Mouse (Mus musculus) myocyte (in vitro differentiated cells): ENCODE data around the gene Hspb6. TPM values are rescaled to one million over a fixed set of nuclear protein-coding genes. Genes with fewer than 3 reads are reported as not detected.
A peak's percentile ranks its signal among the peaks of the same experiment; 100 is the strongest.

Source experiments
- H3K27me3 ChIP-seq: one replicate; pipeline ENCODE4 v1.6.1; 2011; ENCODE audit not compliant: control insufficient read depth, insufficient read depth, insufficient read length
- H3K36me3 ChIP-seq: one replicate; pipeline ENCODE4 v1.6.1; 2011; ENCODE audit not compliant: control insufficient read depth, insufficient read depth
- H3K4me2 ChIP-seq: one replicate; pipeline ENCODE4 v1.6.1; 2011; ENCODE audit warnings: low read depth, control low read depth
- H3K4me3 ChIP-seq: one replicate; pipeline ENCODE4 v1.5.1; 2011; ENCODE audit warnings: mild to moderate bottlenecking, control low read depth, moderate library complexity
- H3K79me2 ChIP-seq: one replicate; pipeline ENCODE4 v1.6.1; 2011; ENCODE audit not compliant: control insufficient read depth, insufficient read depth
- H3ac ChIP-seq: one replicate; pipeline ENCODE4 v1.6.1; 2011; ENCODE audit not compliant: control insufficient read depth, insufficient read length
- CEBPB ChIP-seq: IDR thresholded peaks from 2 replicates; pipeline ENCODE4 v1.6.1; 2011; ENCODE audit warnings: mild to moderate bottlenecking, moderate library complexity; ENCODE audit not compliant: poor library complexity, insufficient read depth, severe bottlenecking
- E2F4 ChIP-seq: IDR thresholded peaks from one replicate; pipeline ENCODE4 v1.6.1; 2011; ENCODE audit warnings: mild to moderate bottlenecking, control low read depth, moderate library complexity; ENCODE audit not compliant: insufficient read depth
- MAX ChIP-seq: IDR thresholded peaks from one replicate; pipeline ENCODE4 v1.6.1; 2011; ENCODE audit warnings: low read depth, mild to moderate bottlenecking, control low read depth
- MYOD1 ChIP-seq, 3 experiments: IDR thresholded peaks; one replicate each; pipeline ENCODE4 v1.6.1; 2011; ENCODE audit warnings: control low read depth in 2 of 3, low read depth in 2 of 3, mild to moderate bottlenecking in 2 of 3, moderate library complexity in 1 of 3; ENCODE audit not compliant: insufficient read length in 2 of 3, control insufficient read depth in 1 of 3
- MYOG ChIP-seq, 3 experiments: IDR thresholded peaks; one replicate each; pipeline ENCODE4 v1.6.1; 2011; ENCODE audit warnings: control low read depth in 2 of 3, low read depth in 2 of 3, mild to moderate bottlenecking in 2 of 3; ENCODE audit not compliant: insufficient read length in 2 of 3, control insufficient read depth in 1 of 3, insufficient read depth in 1 of 3
- POLR2A ChIP-seq: IDR thresholded peaks from one replicate; pipeline ENCODE4 v1.6.1; 2011; ENCODE audit warnings: low read depth, mild to moderate bottlenecking, control low read depth, moderate library complexity; ENCODE audit not compliant: insufficient read length
- POLR2AphosphoS2 ChIP-seq: IDR thresholded peaks from one replicate; pipeline ENCODE4 v1.6.1; 2011; ENCODE audit warnings: low read depth, control low read depth; ENCODE audit not compliant: insufficient read length
- REST ChIP-seq: IDR thresholded peaks from one replicate; pipeline ENCODE4 v1.6.1; 2011; ENCODE audit warnings: mild to moderate bottlenecking, control low read depth, moderate library complexity; ENCODE audit not compliant: insufficient read depth, insufficient read length
- SRF ChIP-seq: IDR thresholded peaks from one replicate; pipeline ENCODE4 v1.6.1; 2011; ENCODE audit warnings: low read depth; ENCODE audit not compliant: control insufficient read depth, insufficient read length
- TCF12 ChIP-seq: IDR thresholded peaks from one replicate; pipeline ENCODE4 v1.6.1; 2011; ENCODE audit warnings: mild to moderate bottlenecking, control low read depth; ENCODE audit not compliant: poor library complexity, insufficient read depth, severe bottlenecking
- TCF3 ChIP-seq: IDR thresholded peaks from one replicate; pipeline ENCODE4 v1.6.1; 2011; ENCODE audit warnings: low read depth, control low read depth; ENCODE audit not compliant: insufficient read length
- USF1 ChIP-seq: IDR thresholded peaks from one replicate; pipeline ENCODE4 v1.6.1; 2011; ENCODE audit warnings: low read depth, mild to moderate bottlenecking, control low read depth, moderate library complexity
- polyA plus RNA-seq: library from polyadenylated mRNA; unstranded; fragments of >200 nt; fragmentation: generic; extraction: Trizol; gene quantifications from one replicate; pipeline ENCODE4 v1.2.1, GENCODE M21; 2012; ENCODE audit warnings: missing spikeins

Gene Hspb6
- 27.8 TPM for polyA plus RNA-seq

DNA sequence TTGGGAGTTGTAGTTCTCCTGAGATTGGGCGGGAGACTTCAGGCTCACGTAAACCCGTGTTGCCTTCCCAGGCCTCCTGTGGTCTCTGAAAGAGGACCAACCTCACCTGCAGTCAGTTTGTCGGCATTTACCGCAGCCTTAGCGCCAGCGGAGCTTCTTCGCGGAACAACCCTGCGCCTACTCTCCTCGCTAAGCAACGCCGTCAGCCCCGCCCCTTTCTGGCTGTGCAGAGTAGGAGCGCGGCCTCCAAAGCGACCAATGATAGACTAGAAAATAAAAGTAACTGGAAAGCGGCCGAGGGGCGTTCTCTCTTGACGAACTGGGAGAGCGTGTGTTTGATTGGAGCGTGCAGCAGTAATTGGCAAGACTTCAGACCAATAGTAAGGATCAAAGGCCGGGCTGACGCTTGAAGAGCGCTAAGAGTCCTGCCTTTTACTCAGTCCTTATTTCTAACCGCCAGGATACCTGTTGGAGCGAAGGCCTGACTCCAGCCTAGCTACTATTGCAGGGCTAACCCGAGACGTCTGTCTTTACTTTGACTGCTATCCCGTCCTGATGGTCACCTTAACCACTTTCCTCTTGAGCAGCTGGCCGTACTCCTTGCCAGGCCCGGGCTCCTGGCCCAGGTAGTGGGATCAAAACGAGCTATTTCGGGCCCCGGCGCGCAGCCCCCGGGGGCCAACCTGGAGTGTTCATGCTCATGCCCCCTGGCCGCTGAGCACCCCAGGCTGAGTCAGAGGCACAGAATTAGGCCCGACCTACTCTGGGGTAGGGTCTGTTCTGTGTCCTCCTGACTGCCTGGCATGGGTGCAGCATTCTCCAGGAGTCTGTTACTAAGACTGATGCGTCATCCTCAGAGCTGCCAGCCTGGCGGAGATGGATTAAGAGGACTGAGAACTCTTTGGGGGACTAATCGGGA is at the start of gene Hspb6, which contains the start of gene Proser3:
Hspb6 (plus strand) TSS at position 77 of the 919 bp plus-strand sequence.
Proser3 (minus strand) TSS at position 198 of the 919 bp plus-strand sequence.
- Histone ChIP-seq H3K4me3 (peak within 1 kb of the TSS; percentile 68), H3K79me2 (no peaks in the 10 kb centered on the region), H3K27me3 (no peaks in the 10 kb centered on the region), H3K4me2 (peak within 1 kb of the TSS; percentile 75), H3ac (peak within 1 kb of the TSS; percentile 8), H3K36me3 (peaks cover 16% of the 10 kb centered on the region)
- TF ChIP-seq TCF12: no peak
- TF ChIP-seq MYOD1 (IDR thresholded peaks at IDR 0.05; ENCODE audit: control insufficient read depth in 1 of 3, insufficient read length in 2 of 3, low read depth in 2 of 3): no peak
- TF ChIP-seq MAX: no peak
- TF ChIP-seq MYOG (IDR thresholded peaks at IDR 0.05; ENCODE audit: control insufficient read depth in 1 of 3, insufficient read depth in 1 of 3, insufficient read length in 2 of 3, low read depth in 2 of 3): no peak
- no peak for TF ChIP-seq REST
- TF ChIP-seq E2F4: peak; percentile 58
- peak; percentile 71 for TF ChIP-seq POLR2AphosphoS2
- TF ChIP-seq SRF: no peak
- peak; percentile 71 for TF ChIP-seq POLR2A
- TF ChIP-seq TCF3: no peak
- TF ChIP-seq USF1: no peak
- 0 out of 2 replicates have a peak, but pooled peaks have one; percentile 1 for TF ChIP-seq CEBPB

- Histone ChIP-seq H3K36me3 (no peaks in the 10 kb centered on the region), H3ac (no peak overlapping the region), H3K4me3 (no peak overlapping the region), H3K27me3 (peaks cover 30% of the 10 kb centered on the region), H3K79me2 (no peaks in the 10 kb centered on the region), H3K4me2 (no peak overlapping the region)
- TF ChIP-seq USF1: no peak
- no peak for TF ChIP-seq TCF3
- TF ChIP-seq CEBPB: no peak
Observed at GRCm38 (mm10) chr7:30508061-30508460, 43.9 kb upstream of the Hspb6 start.

- H3K4me2 ChIP-seq: no peak overlapping the region
- H3K36me3 ChIP-seq: no peaks in the 10 kb centered on the region
- H3K27me3 ChIP-seq: peaks cover 19% of the 10 kb centered on the region
- no peak overlapping the region for H3ac ChIP-seq
- no peak overlapping the region for H3K4me3 ChIP-seq
- no peak for TF ChIP-seq POLR2A
- TF ChIP-seq USF1: no peak
- no peak for TF ChIP-seq POLR2AphosphoS2
- no peak for TF ChIP-seq E2F4
- no peak for TF ChIP-seq MAX
- no peak for TF ChIP-seq MYOG (IDR thresholded peaks at IDR 0.05; ENCODE audit: control insufficient read depth in 1 of 3, insufficient read depth in 1 of 3, insufficient read length in 2 of 3, low read depth in 2 of 3)
- no peak for TF ChIP-seq REST
- TF ChIP-seq TCF3: no peak
- no peak for TF ChIP-seq CEBPB
- no peak for TF ChIP-seq SRF
- no peaks in the 10 kb centered on the region for H3K79me2 ChIP-seq
Observed at GRCm38 (mm10) chr7:30515003-30515760, 36.8 kb upstream of the Hspb6 start.

GRCm38 (mm10) chr7:30518325-30518724 is 33.7 kb upstream of the Hspb6 start:
- H3K4me2 ChIP-seq: no peak overlapping the region
- H3K4me3 ChIP-seq: no peak overlapping the region
- no peak overlapping the region for H3ac ChIP-seq
- peaks cover 11% of the 10 kb centered on the region for H3K27me3 ChIP-seq
- no peaks in the 10 kb centered on the region for H3K36me3 ChIP-seq
- no peaks in the 10 kb centered on the region for H3K79me2 ChIP-seq
- TF ChIP-seq POLR2AphosphoS2: no peak
- TF ChIP-seq SRF: no peak
- TF ChIP-seq TCF12: no peak
- TF ChIP-seq E2F4: no peak
- no peak for TF ChIP-seq TCF3
- TF ChIP-seq REST: no peak
- no peak for TF ChIP-seq MYOD1 (IDR thresholded peaks at IDR 0.05; ENCODE audit: control insufficient read depth in 1 of 3, insufficient read length in 2 of 3, low read depth in 2 of 3)
- no peak for TF ChIP-seq CEBPB
- no peak for TF ChIP-seq POLR2A
- no peak for TF ChIP-seq USF1
